Mouse (Mus musculus): Measurements from ENCODE around the gene Pcdh17. TPM values are rescaled to one million over a fixed set of nuclear protein-coding genes. Genes with fewer than 3 reads are reported as not detected.
A peak's percentile ranks its signal among the peaks of the same experiment; 100 is the strongest.

The Pcdh17 gene
- polyA plus RNA-seq (2015; fragmentation: Nextera tagmentation; extraction: Ambion mirVana) = 16.3 and 18.8 TPM in 2 replicates

- peaks cover 25% of the 10 kb centered on the region for H3K27me3 ChIP-seq
- peak within 1 kb of the TSS; percentile 92 for H3K4me2 ChIP-seq
- H3K36me3 ChIP-seq = no peaks in the 10 kb centered on the region
- peak within 1 kb of the TSS; percentile 53 for H3K9ac ChIP-seq
- peak within 1 kb of the TSS; percentile 59 for H3K4me3 ChIP-seq
- no peaks in the 10 kb centered on the region for H3K9me3 ChIP-seq
- peak; percentile 93 for ATAC-seq (ENCODE audit: borderline replicate concordance, extremely low read depth, low FRiP score, low TSS enrichment)
- peak within 1 kb of the TSS; percentile 80 for H3K27ac ChIP-seq
- WGBS = under 1% methylated on average over 31 of the region's 31 CpGs
- H3K4me1 ChIP-seq = peaks cover 30% of the 10 kb centered on the region
Measured at GRCm38 (mm10) chr14:84443288-84443686, at the start of gene Pcdh17. Pcdh17 (plus strand) TSS chr14:84443563.

GRCm38 (mm10) chr14:84397137-84397536, 46.2 kb upstream of the Pcdh17 start:
- H3K27ac ChIP-seq = no peak overlapping the region
- H3K9ac ChIP-seq = no peak overlapping the region
- H3K9me3 ChIP-seq = no peaks in the 10 kb centered on the region
- H3K4me2 ChIP-seq = no peak overlapping the region
- no peaks in the 10 kb centered on the region for H3K36me3 ChIP-seq
- 20% methylated on average over 1 of the region's 1 CpGs for WGBS
- ATAC-seq (ENCODE audit: borderline replicate concordance, extremely low read depth, low FRiP score, low TSS enrichment) = peak; percentile 95
- no peaks in the 10 kb centered on the region for H3K4me1 ChIP-seq
- H3K27me3 ChIP-seq = no peaks in the 10 kb centered on the region
- no peak overlapping the region for H3K4me3 ChIP-seq

GRCm38 (mm10) chr14:84424736-84425135, 18.6 kb upstream of the Pcdh17 start:
- ATAC-seq (ENCODE audit: borderline replicate concordance, extremely low read depth, low FRiP score, low TSS enrichment) = no peak
- no peak overlapping the region for H3K27ac ChIP-seq
- WGBS = 63% methylated on average over 2 of the region's 2 CpGs

GRCm38 (mm10) chr14:84426616-84427015, 16.7 kb upstream of the Pcdh17 start:
- no peak for ATAC-seq (ENCODE audit: borderline replicate concordance, extremely low read depth, low FRiP score, low TSS enrichment)
- Histone ChIP-seq H3K4me2 (no peak overlapping the region), H3K4me3 (no peak overlapping the region), H3K36me3 (no peaks in the 10 kb centered on the region), H3K27me3 (no peaks in the 10 kb centered on the region), H3K27ac (no peak overlapping the region), H3K9me3 (no peaks in the 10 kb centered on the region), H3K4me1 (no peaks in the 10 kb centered on the region), H3K9ac (no peak overlapping the region)

More at GRCm38 (mm10) chr14:84424736-84425135, 18.6 kb upstream of the Pcdh17 start:
- H3K9ac ChIP-seq = no peak overlapping the region
- no peak overlapping the region for H3K4me3 ChIP-seq
- no peaks in the 10 kb centered on the region for H3K27me3 ChIP-seq
- H3K4me1 ChIP-seq = no peaks in the 10 kb centered on the region
- H3K9me3 ChIP-seq = no peaks in the 10 kb centered on the region
- H3K4me2 ChIP-seq = no peak overlapping the region
- no peaks in the 10 kb centered on the region for H3K36me3 ChIP-seq

GRCm38 (mm10) chr14:84438066-84438770, 5.1 kb upstream of the Pcdh17 start:
- Histone ChIP-seq H3K27me3 (no peaks in the 10 kb centered on the region), H3K4me2 (no peak overlapping the region), H3K9ac (no peak overlapping the region), H3K4me3 (no peak overlapping the region), H3K9me3 (no peaks in the 10 kb centered on the region), H3K36me3 (no peaks in the 10 kb centered on the region), H3K4me1 (no peaks in the 10 kb centered on the region), H3K27ac (no peak overlapping the region)
- 27% methylated on average over 11 of the region's 11 CpGs for WGBS
- ATAC-seq (ENCODE audit: borderline replicate concordance, extremely low read depth, low FRiP score, low TSS enrichment) = no peak

- ATAC-seq (ENCODE audit: borderline replicate concordance, extremely low read depth, low FRiP score, low TSS enrichment) = no peak
- Histone ChIP-seq H3K36me3 (no peaks in the 10 kb centered on the region), H3K4me1 (0 out of 2 replicates have a peak, but pooled peaks cover 8% of the 10 kb centered on the region), H3K27ac (no peak overlapping the region), H3K9me3 (no peaks in the 10 kb centered on the region), H3K9ac (no peak overlapping the region), H3K27me3 (peaks cover under 1% of the 10 kb centered on the region), H3K4me3 (no peak overlapping the region), H3K4me2 (no peak overlapping the region)
- WGBS = 12% methylated on average over 2 of the region's 2 CpGs
Measured at GRCm38 (mm10) chr14:84440903-84441302, 2.5 kb upstream of the Pcdh17 start.

GRCm38 (mm10) chr14:84442528-84443287, 655 bp upstream of the Pcdh17 start:
- H3K36me3 ChIP-seq = no peaks in the 10 kb centered on the region
- peak overlapping the region; percentile 92 for H3K4me2 ChIP-seq
- peak overlapping the region; percentile 80 for H3K27ac ChIP-seq
- peak overlapping the region; percentile 31 for H3K9ac ChIP-seq
- peak overlapping the region; percentile 59 for H3K4me3 ChIP-seq
- WGBS = under 1% methylated on average over 26 of the region's 30 CpGs
- H3K9me3 ChIP-seq = no peaks in the 10 kb centered on the region
- peak; percentile 45 for ATAC-seq (ENCODE audit: borderline replicate concordance, extremely low read depth, low FRiP score, low TSS enrichment)
- H3K27me3 ChIP-seq = peaks cover 19% of the 10 kb centered on the region
- H3K4me1 ChIP-seq = peaks cover 24% of the 10 kb centered on the region

- Histone ChIP-seq H3K27me3 (peaks cover 28% of the 10 kb centered on the region), H3K27ac (peak overlapping the region; percentile 29; the same call in 1 of the 2 replicates), H3K4me3 (peak overlapping the region; percentile 59), H3K9me3 (no peaks in the 10 kb centered on the region), H3K4me2 (peak overlapping the region; percentile 92), H3K9ac (peak overlapping the region; percentile 53; the same call in 1 of the 2 replicates), H3K36me3 (no peaks in the 10 kb centered on the region), H3K4me1 (peaks cover 31% of the 10 kb centered on the region)
- ATAC-seq (ENCODE audit: borderline replicate concordance, extremely low read depth, low FRiP score, low TSS enrichment) = no peak
- under 1% methylated on average over 13 of the region's 13 CpGs for WGBS
Measured at GRCm38 (mm10) chr14:84443761-84444160, 398 bp downstream of the Pcdh17 start.

- Histone ChIP-seq H3K27me3 (peaks cover 28% of the 10 kb centered on the region), H3K4me1 (peaks cover 31% of the 10 kb centered on the region)
- ATAC-seq (ENCODE audit: borderline replicate concordance, extremely low read depth, low FRiP score, low TSS enrichment) = no peak
Measured at GRCm38 (mm10) chr14:84444276-84444662, 906 bp downstream of the Pcdh17 start.

GRCm38 (mm10) chr14:84444663-84445502, 1.5 kb downstream of the Pcdh17 start:
- WGBS = under 1% methylated on average over 20 of the region's 21 CpGs
- Histone ChIP-seq H3K4me1 (peaks cover 31% of the 10 kb centered on the region), H3K4me2 (peak overlapping the region; percentile 92), H3K4me3 (peak overlapping the region; percentile 59), H3K36me3 (no peaks in the 10 kb centered on the region), H3K9me3 (no peaks in the 10 kb centered on the region), H3K9ac (peak overlapping the region; percentile 53), H3K27ac (peak overlapping the region; percentile 66), H3K27me3 (peaks cover 28% of the 10 kb centered on the region)
- ATAC-seq (ENCODE audit: borderline replicate concordance, extremely low read depth, low FRiP score, low TSS enrichment) = no peak

More at GRCm38 (mm10) chr14:84444276-84444662, 906 bp downstream of the Pcdh17 start:
- Histone ChIP-seq H3K9ac (peak overlapping the region; percentile 53), H3K36me3 (no peaks in the 10 kb centered on the region), H3K9me3 (no peaks in the 10 kb centered on the region), H3K27ac (peak overlapping the region; percentile 66), H3K4me2 (peak overlapping the region; percentile 92), H3K4me3 (peak overlapping the region; percentile 59)
- WGBS = 2% methylated on average over 21 of the region's 21 CpGs

Measured in lung, embryonic 15.5 days (tissue).